Mouse (Mus musculus) sigmoid colon, adult 10 weeks (tissue): ENCODE data around the gene Defb3. TPM values are rescaled to one million over a fixed set of nuclear protein-coding genes. Genes with fewer than 3 reads are reported as not detected.

Source experiments
- polyA plus RNA-seq: library from polyadenylated mRNA; stranded (reverse); fragments of 350-450 nt; fragmentation: Illumina TruSeq; extraction: RNeasy Lipid Tissue Mini Kit (QIAGEN cat#74804); gene quantifications from one replicate; pipeline ENCODE4 v1.2.3, GENCODE M21; 2014; ENCODE audit warnings: low read depth, low replicate concordance

Gene Defb3
- not detected for polyA plus RNA-seq

DNA sequence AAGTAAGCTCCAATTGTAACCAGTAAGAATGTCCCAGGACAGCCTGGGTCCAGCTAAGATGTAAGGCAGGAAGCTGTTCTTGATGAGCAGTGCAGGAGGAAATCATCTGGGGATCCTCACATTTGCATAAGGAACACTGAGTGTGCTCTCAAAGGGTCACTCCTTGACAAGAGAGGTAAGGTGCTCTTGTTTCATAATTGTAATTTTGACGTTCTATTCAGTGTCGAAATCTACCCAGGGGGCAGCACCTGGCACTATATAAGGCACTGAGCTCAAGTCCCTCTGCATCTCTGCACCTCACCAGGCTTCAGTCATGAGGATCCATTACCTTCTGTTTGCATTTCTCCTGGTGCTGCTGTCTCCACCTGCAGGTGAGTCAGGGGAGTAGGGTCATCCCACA, at the start of gene Defb3:
Gene Defb3, plus strand, starts transcription at position 301 of the 400 bp plus-strand sequence.

GRCm38 (mm10) chr8:19247280-19247679, 45.9 kb upstream of the Defb3 start, which contains the start of gene Defb5:
Gene Defb5 (plus strand): TSS chr8:19247580.

Other genes starting within 250 kb of the Defb3 start
- gene Defb39, start 228.6 kb upstream of the Defb3 start, polyA plus RNA-seq = not detected
- gene Defb12, start 178.5 kb upstream of the Defb3 start, polyA plus RNA-seq = not detected
- gene Defb34, start 169.6 kb upstream of the Defb3 start, polyA plus RNA-seq = not detected
- gene Gm45826, start 152.6 kb upstream of the Defb3 start, polyA plus RNA-seq = not detected
- not detected for gene Defb14, start 99.0 kb upstream of the Defb3 start, polyA plus RNA-seq
- not detected for gene Defb4, start 94.7 kb upstream of the Defb3 start, polyA plus RNA-seq
- gene Defb6, start 67.9 kb upstream of the Defb3 start, polyA plus RNA-seq = not detected
- not detected for gene Defb46, start 53.4 kb upstream of the Defb3 start, polyA plus RNA-seq
- gene Defb5, start 45.8 kb upstream of the Defb3 start, polyA plus RNA-seq = not detected
- not detected for gene Defb8, start 154.2 kb downstream of the Defb3 start, polyA plus RNA-seq
- gene Defb7, start 201.7 kb downstream of the Defb3 start, polyA plus RNA-seq = not detected